Mouse (Mus musculus) ES-Bruce4 (cell line): Measurements from ENCODE around the gene Htr5b.

Source experiments
- CTCF ChIP-seq: IDR thresholded peaks from one replicate; pipeline ENCODE4 v1.8.1; 2011; ENCODE audit warnings: low read depth, low read length
- POLR2A ChIP-seq: IDR thresholded peaks from one replicate; pipeline ENCODE4 v1.8.1; 2011; ENCODE audit warnings: low read length; ENCODE audit not compliant: insufficient read depth

DNA sequence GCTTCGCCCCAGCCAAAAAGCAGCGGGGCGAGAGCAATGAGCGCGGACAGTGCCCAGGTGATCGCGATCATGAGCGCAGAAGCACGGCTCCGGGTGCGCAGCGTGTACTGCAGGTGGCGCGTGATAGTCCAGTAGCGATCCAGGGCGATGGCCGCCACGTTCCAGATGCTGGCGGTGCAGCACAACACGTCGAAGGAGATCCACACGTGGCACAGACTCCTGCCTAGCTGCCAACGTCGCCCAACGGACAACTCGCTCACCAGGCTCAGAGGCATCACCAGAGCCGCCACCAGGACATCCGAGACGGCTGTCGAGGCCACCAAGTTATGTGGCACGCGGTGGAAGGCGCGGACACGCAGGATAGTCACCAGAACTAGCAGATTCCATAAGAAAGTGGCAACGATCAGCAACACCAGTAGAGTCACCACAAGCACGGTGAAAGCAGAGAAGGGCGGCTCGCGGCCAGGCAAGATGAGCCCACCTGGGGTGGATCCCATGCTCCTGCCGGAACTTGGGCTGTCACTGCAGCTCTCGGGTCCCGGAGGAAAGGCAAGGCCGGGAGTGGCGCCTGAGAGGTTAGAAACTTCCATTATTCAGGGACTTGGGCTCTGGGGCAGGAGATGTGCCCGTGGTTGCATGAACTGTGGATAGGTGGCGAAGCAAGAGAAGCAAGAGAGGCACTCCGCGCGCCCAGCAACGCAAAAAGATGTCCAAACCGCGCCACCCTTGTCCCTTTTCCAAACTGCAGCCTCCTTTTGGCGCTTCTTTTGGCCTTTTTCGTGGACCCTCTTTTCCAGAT is 466 bp downstream of the Htr5b start:
- TF ChIP-seq CTCF (no peak), POLR2A (no peak)
